Mouse (Mus musculus) adrenal gland, postnatal 14 days (tissue): Measurements from ENCODE around the gene Smarcb1. TPM values are rescaled to one million over a fixed set of nuclear protein-coding genes. Genes with fewer than 3 reads are reported as not detected.

Experiments used
- DNase-seq: peaks from one replicate; pipeline ENCODE4 v3.0.0; 2021; ENCODE audit warnings: mixed read lengths
- total RNA-seq: library from RNA; stranded (reverse); gene quantifications from 2 replicates; pipeline ENCODE4 v1.2.3, GENCODE M21; 2021

Gene Smarcb1
- total RNA-seq, 1 experiment from 2014 or later: 75.0 TPM

DNA sequence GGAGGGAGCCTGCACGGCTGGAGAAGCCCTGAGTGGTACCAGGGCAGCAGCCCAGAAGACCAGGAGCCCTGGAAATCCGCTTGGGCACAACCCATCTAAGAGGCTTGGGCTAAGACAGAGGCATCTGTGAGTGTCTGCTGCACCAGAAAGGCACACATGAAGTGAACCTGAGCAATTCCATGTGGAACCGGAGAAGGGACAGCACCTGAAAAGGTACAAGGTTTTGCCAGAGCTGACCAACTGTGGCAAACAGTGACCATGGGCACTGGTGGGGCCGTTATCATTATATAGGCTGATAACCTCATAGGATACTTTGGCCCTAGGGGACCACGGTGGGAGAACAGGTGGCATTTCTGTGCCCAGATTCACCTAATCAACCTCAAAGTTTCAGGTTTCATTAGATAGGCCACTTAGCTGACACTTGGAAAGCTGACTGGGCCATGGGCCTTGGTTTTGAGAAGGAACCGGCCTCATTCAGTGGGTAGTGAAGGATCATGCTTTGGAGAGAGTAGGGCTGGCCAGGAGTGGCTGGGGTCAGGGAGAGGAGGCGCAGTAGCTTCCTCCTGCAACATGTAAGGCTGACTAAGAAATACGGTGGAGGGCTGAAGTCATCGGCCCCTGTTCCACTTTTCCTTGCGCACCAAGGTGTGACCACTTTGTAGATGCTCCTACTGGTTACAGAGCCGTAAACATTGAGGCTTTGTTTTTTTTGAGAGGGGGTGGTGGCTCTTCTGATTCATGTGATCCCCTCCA lies 65.1 kb downstream of the Smarcb1 start:
- DNase-seq: no peak

DNA sequence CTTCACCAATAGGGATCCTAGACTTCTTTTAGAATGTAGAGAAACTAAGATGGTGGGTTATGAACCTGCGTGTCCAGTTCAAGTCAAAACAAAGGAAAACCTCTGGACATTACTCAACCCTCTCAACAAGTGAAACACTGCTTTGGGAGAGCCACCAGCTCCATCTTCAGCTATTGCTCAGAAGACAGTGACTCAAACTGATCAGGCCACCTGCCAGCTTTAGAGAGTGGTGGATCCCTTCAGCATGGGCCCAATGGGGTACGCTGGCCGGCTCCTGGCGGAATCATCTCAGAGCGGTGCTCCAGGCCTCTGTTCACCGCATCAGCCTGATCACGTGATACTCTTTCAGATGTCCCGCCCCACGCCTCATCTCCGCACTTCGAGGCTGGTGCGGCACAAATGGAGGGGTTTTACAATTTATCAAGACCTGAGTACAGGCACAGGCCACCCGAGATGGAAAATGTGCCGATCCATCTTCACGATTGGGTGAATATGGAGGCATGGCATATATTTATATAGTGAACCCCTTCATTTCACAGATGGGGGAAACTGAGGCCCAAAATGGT lies 65.9 kb downstream of the Smarcb1 start:
- DNase-seq: no peak

DNA sequence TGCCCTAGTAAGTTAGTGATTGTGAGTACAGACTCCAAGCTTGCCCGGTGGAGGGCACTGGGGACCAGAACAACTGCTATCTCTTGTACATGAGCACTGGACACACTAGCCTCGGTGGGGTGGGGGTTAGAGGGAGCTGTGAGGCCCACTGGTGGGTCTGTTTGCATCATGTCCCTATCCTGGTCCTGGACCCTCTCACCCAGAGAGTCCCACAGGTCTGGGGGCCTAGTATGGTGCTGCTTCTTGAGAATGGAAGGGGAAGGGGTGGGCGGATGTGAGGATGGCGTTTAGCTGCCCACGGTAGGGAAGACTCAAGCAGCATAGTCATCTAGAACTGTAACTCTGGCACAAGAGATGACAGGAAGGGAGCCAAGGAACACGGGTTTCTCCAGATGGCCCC lies 66.6 kb downstream of the Smarcb1 start:
- DNase-seq: no peak

DNA sequence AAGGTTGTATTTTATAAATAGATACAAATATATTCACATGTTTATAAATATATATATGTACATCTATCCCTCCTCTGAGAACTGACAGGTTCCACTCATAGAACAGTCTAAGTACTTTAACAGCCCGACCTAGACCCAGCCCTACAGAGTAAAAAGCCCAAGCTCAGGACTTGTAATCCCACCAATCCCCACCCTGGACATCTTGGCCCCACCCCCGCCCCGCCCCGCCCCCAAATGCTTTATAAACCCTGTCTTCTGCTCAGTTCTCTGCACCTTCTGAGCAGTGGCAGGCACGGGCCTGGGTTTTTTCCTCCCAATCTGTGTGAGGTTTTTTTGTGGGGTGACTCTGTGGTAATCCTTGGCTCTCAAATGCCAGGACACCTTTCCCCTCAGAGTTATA lies 67.3 kb downstream of the Smarcb1 start:
- no peak for DNase-seq

DNA sequence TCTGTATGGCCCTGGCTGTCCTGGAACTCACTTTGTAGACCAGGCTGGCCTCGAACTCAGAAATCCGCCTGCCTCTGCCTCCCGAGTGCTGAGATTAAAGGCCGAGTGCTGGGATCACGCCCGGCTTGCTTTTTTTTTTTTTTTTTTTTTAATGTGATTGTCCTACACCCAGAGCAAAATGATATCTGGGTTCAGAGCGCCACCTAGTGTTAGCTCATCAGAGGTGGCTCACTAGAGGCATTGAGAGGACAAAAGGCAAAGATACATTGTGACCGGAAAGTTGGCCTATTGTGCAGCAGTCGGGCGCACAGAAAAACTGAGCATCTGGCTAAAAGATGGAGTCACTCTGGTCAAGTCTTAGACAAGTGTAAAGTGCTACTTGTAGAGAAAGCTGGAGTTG lies 68.0 kb downstream of the Smarcb1 start:
- DNase-seq: peak; percentile 91

DNA sequence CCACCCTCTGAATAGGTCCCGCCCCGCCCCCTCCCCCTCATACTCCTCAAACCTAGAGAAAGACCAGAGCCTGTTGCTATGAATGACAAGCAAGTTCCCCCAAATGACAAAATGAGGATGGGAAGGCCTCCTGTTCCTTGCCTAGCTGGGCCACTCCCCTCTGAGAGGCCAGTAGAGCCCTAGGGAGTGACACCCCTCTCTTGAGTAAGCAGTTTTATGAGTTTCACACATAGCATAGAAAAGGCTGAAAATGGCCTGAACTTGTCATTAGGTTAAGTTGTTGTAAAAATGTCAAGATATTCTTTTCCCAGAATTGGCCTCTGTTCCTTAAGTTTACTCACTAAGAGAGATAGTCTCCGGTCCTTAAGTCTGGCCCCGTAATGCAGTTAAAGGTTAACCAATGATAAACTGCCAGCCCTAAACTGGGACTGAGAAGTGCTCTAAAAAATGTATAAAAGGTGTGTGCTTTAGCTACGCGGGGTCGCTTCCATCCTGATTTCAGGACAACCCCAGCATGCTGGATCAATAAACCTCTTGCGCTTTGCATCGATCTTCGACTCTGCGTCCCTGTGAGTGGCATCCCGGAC lies 68.8 kb downstream of the Smarcb1 start:
- DNase-seq: no peak

DNA sequence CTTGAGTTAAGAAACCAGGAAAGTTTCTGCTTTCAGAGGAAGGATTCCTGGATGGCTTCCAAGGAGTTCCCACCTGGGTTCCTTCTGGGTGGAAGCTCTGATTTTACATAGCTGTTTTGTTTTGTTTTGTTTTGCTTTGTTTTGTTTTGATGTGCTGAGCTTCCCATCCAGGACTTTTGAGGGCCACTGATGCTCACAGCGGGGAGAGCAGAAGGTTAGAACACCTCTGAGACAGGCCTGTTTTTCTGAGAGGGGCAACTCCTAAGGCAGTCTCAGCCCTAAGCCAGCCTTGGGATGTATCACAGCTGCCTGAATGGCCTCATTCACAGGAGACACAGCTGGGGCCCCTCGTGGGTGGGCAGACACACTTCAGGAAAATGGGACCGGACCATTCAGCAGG lies 69.7 kb downstream of the Smarcb1 start:
- no peak for DNase-seq

DNA sequence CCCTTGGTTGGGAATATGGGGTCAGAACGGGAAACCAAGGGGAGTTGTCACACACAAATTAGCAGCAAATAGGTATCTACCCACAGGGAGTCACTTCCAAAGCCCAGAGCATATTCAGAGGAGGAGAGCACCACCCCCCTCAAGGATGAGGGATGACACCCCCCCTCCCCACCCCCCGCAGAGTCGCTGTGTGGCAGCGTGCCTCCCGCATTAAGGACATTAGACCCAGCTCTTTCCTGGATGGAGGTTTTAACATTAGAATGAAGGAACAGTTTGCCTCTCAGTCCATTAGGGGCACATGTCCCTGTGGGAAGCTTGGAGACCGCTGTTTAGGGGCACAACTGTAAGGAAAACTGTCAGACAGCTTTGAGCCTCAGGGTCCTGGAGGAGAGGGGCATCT lies 70.3 kb downstream of the Smarcb1 start:
- DNase-seq: no peak

DNA sequence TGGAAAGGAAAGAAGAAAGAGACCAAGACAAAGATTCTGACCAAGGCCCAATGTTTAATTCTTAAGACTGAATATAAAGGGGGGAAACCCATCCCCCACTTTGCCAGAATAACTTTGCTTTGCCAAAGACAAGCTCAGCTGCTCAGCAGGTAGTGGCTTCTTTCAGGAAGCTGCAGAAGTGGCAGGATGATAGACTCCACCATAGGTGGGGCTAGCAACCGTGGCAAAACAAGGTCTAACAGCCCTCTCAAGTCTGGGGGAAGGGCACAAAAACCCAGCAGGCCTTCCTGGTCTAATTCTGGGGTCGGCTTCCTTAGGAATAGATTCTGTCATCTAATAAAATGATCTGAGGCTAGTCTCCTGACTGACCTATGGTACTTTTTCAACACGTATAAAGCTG lies 73.0 kb downstream of the Smarcb1 start:
- DNase-seq: no peak

Other genes starting within 250 kb of the Smarcb1 start
- gene Cabin1, start 157.3 kb downstream of the Smarcb1 start, total RNA-seq: 34.2 and 36.2 TPM in 2 replicates
- gene Ddt, start 148.2 kb downstream of the Smarcb1 start, total RNA-seq: 210 and 231 TPM in 2 replicates
- not detected in 2 replicates for gene Gm20441, start 140.7 kb downstream of the Smarcb1 start, total RNA-seq
- 20.2 and 21.2 TPM in 2 replicates for gene Gstt3, start 140.2 kb downstream of the Smarcb1 start, total RNA-seq
- 69.1 and 93.9 TPM in 2 replicates for gene Gstt1, start 123.0 kb downstream of the Smarcb1 start, total RNA-seq
- gene Gstt4, start 99.1 kb downstream of the Smarcb1 start, total RNA-seq: 0.59 and 0.79 TPM in 2 replicates
- gene Gstt2, start 84.2 kb downstream of the Smarcb1 start, total RNA-seq: 33.3 and 40.9 TPM in 2 replicates
- gene Mif, start 61.4 kb downstream of the Smarcb1 start, total RNA-seq: 259 and 296 TPM in 2 replicates
- 1.8 and 1.9 TPM in 2 replicates for gene Derl3, start 28.2 kb downstream of the Smarcb1 start, total RNA-seq
- gene Chchd10, start 11.5 kb upstream of the Smarcb1 start, total RNA-seq: 1,334 and 1,341 TPM in 2 replicates
- 7.9 and 8.6 TPM in 2 replicates for gene Mmp11, start 14.9 kb upstream of the Smarcb1 start, total RNA-seq
- 0.85 TPM in 1 of 2 replicates, not detected in the other for gene Gm867, start 19.1 kb upstream of the Smarcb1 start, total RNA-seq
- gene Vpreb3, start 21.4 kb upstream of the Smarcb1 start, total RNA-seq: 1.7 and 2.2 TPM in 2 replicates
- gene Gm5134, start 32.9 kb upstream of the Smarcb1 start, total RNA-seq: not detected in 2 replicates
- 8.8 and 11.5 TPM in 2 replicates for gene Zfp280b, start 111.0 kb upstream of the Smarcb1 start, total RNA-seq
- not detected in 2 replicates for gene Slc5a4b, start 189.3 kb upstream of the Smarcb1 start, total RNA-seq
- not detected in 2 replicates for gene Slc5a4a, start 225.8 kb upstream of the Smarcb1 start, total RNA-seq